Mouse (Mus musculus) cerebellum, adult 18-20 months (tissue): ENCODE results near the gene Ndufs4.
"Not testable (repeated sequence)": the region's sequence is repeated elsewhere in the genome, so short reads cannot be mapped to it uniquely, and the experiment has no call there.

Experiments used
- DNase-seq, 2 experiments: peaks; one replicate each; pipeline ENCODE4 v3.0.0; 2021

Ndufs4 gene

DNA sequence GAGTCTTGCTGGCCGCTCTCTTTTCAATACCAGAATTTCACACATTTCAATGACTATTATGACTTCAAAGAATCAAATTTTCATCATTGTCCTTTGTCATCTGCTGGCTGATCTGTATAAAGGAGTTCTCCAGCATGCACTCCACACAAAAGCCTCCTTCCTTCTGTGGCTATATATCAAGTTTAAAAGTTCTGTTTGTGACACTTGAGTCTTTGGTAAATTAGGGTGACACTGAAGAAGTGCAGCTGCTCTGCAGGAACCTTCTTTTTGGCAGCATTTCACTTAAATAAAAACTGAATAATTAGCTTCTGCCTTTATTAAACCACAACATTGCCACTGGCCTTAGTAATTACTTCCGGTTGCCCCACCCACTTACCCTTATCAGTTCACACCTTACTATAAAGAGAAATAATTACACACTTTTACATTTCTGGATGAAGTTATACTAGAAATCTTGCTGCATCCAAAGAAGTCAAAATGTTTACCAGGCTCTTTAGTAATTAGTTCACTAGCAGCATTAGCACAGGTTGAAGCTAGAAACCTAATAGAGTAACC lies 68.1 kb downstream of the Ndufs4 start:
- DNase-seq = no peak

GRCm38 (mm10) chr13:114319136-114319535 lies 68.9 kb downstream of the Ndufs4 start:
- DNase-seq = no peak

DNA sequence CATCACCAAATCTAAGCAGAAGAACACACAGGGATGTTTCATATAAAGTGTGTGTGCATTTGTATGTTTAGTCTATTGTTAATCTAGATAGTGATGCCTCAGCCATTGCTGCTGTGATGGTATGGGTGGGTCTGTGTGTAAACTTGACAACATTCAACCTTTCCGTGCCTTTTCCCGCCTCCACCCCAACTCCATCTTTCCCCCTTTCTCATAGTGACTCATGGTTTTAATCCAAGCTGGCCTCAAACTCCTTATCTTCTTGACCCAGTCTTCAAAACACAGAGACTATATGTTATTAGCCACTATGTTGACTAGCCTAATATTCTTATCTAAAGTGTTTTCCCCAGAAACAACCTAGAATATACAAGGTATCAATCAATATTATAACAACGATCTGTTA lies 72.7 kb downstream of the Ndufs4 start:
- DNase-seq = no peak

GRCm38 (mm10) chr13:114314953-114315352 lies 73.1 kb downstream of the Ndufs4 start:
- DNase-seq = no peak

GRCm38 (mm10) chr13:114310591-114310990 lies 77.5 kb downstream of the Ndufs4 start:
- DNase-seq = no peak

DNA sequence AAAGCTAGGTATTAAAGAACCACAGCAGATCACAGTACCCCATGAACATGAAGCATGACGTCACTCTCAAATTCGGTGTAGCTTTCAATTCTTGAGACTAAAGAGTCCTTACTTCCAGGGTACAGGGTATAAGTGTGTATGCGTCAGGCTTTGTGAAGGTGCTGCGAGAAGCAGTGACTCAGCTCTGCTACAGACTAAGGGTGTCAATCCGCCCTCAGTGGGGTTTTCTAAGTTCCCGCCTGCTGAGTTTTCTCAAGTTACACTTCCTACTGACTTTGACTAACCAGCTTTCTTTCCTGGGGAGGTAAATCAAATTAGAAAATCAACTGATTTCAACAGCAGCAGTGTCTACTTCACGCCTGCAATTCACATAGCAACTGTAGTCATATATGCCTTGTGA lies 83.4 kb downstream of the Ndufs4 start:
- no peak for DNase-seq

DNA sequence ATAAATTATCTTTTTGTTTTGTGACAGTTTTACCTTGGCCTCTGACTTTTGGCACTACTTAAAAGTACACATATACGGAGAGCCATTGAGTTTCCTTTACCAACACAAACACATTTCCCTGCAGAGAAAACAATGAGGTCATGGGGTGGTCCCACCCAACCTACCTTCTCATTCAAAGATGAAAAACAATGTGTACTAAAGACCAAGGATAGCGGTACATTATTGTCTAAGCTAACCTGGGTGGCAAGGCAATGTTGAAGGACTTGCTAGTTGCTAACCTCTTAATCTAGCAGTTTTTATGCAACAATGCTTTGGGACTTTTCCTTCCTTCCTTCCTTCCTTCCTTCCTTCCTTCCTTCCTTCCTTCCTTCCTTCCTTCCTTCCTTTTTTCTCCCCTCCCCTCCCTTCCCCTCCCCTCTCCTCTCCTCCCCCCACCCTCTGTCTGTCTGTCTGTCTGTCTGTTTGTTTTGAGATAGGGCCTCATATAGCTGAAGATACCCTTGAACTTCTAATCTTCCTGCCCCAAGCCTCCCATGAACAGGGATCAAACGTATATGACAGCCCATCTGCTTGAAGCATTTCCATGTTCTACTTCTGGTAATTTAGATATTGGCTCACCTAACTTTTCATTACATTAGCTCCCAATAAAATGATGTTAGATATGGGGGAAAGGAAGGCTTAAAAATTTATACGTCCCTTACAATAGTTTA lies 84.4 kb downstream of the Ndufs4 start:
- no peak for DNase-seq

- no peak for DNase-seq
These were observed 90.3 kb downstream of the Ndufs4 start for GRCm38 (mm10) chr13:114297761-114298160.

GRCm38 (mm10) chr13:114296556-114296955 lies 91.5 kb downstream of the Ndufs4 start:
- no peak for DNase-seq

- DNase-seq = no peak
These were observed 98.6 kb downstream of the Ndufs4 start for GRCm38 (mm10) chr13:114289411-114289810.

- DNase-seq = no peak
These were observed 99.5 kb downstream of the Ndufs4 start for GRCm38 (mm10) chr13:114288511-114288910.

- DNase-seq = not testable (repeated sequence)
These were observed 109.4 kb downstream of the Ndufs4 start for GRCm38 (mm10) chr13:114278690-114279089.

- no peak for DNase-seq
These were observed 110.8 kb downstream of the Ndufs4 start for GRCm38 (mm10) chr13:114277277-114277676.

DNA sequence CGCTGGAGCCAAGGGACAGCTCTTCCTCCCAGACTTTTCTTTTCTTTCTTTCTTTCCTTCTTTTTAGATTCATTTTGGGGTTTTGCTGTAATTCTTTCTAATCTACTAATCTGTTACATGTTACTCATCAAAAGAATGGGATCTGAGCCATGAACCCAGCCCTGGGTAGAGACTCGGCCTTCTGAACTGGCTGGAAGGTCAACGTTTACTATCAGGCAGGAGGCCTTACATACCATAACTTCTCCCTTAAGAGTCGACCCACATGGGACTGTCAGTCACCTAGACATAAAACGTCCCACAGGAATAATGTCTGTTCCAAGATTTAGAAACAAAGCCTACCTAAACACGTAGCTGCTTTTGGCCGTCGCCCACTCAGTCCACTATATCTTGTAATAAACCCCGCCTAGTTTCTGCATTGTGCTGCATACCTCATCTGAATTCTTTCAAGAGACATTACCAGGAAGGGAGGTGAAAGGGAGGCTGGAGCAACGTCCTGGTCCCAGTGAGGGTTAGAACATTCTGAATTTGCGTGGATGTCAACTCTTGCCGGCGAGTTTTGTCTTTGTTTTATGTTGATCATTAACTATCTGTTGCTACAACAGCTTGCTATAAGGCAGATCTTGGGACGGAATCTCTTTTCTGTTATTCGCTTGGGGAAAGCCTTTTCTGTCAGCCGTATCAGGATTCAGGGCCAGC lies 116.5 kb downstream of the Ndufs4 start:
- DNase-seq = no peak

GRCm38 (mm10) chr13:114267741-114268140 lies 120.3 kb downstream of the Ndufs4 start:
- DNase-seq = no peak

DNA sequence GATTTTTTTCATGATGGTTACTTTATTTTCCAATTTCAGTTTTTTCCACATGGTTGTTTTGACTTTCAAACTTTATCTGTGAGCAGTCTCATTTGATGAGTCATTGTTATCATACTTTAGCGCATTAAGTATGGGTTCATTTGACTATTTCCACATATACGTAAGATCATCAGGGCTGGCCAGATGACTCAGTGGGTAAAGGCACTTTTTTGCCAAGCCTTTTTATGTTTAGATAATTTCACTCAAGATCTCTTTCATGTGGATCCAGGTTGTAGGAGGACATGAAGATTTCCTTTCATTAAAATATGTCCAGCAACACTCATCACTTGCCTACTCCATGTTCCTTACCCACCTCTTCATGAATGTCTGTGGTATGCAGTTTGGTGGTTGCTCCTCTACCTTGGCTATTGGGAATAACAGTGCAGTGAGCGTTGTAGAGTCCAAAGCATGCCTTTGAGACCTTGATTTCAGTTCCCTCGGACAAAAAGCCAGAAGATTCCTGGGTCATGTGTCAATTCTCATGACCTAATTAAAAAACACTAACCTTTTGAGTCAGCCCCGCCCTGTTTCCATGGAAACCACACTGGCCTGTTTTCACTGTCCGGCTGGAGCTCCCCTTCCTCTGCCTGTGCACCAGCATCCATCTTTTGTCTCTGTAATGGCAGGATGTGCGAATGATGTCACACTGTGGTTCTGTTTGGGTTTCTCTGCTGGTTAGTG lies 127.4 kb downstream of the Ndufs4 start:
- no peak for DNase-seq

GRCm38 (mm10) chr13:114254697-114255096 lies 133.4 kb downstream of the Ndufs4 start:
- DNase-seq = no peak
